Mouse (Mus musculus): ENCODE data around the gene Gpha2. TPM values are rescaled to one million over a fixed set of nuclear protein-coding genes. Genes with fewer than 3 reads are reported as not detected.

The Gpha2 gene
- not detected for polyA plus RNA-seq (2017; shearing (Covaris generic))

DNA sequence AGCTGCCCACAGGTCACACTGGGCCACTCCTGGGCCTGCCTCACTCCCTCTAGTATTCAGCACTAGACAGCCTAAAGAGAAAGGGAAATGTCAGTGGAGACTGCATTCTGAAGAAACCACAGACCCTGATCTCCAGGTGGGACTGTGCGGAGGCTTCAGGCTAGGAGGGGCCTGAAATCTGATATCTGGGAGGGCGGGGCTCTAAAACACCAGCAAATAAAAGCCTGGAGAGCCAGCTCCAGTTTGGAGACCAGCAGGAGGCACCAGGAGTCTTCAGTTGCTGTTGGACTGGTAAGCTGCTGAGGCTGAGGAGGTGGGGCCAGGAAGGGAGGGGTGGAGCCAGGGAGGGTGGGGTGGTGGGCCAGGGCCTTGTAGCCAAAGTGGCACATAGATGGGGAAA is at the start of gene Gpha2:
TSS of gene Gpha2 (plus strand) at position 246 of the 400 bp plus-strand sequence.
- ATAC-seq: no peak

- no peak for ATAC-seq
Measured at GRCm38 (mm10) chr19:6178775-6179174, 47.4 kb upstream of the Gpha2 start.

DNA sequence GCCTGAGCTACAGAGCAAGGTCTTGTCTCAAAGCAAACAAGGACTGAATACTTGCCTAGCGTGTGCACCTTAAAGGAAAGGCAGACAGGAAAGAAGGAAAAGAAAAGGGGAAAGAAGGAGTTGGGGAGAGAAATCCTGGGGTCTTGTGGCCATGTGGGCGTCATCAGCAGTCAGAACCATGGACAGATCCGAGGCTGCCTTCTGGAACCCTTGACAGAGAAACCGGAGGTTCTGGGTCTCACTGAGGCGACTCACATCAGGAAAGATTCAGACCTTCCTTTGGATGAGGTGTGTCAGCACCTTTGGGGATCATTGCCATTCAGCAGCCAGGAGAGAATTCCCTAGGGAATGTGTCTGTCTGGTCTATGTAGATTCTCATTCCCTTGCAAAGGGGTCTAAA is 44.6 kb upstream of the Gpha2 start:
- ATAC-seq: no peak

- no peak for ATAC-seq
Measured at GRCm38 (mm10) chr19:6182534-6182933, 43.6 kb upstream of the Gpha2 start.

DNA sequence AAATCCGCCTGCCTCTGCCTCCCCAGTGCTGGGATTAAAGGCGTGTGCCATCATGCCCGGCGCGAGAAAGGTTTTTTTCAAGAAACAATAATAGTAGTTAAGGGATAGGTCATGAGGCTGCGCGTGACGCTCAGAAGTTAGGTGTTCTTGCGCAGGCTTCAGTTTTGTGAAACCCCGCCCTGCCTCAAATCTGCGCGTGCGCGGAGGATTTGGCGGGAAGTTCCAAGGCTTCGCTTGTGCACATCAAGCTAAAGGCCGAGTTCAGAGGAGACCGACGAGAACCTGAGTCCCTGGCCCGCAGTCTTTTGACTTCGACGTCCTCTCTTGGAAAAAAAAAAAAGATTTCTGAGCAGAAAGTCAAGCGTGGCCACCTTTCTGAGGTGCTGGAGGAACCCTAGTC is 42.0 kb upstream of the Gpha2 start, which contains the start of gene Majin:
TSS of gene Majin (plus strand) at position 258 of the 400 bp plus-strand sequence.
- no peak for ATAC-seq

GRCm38 (mm10) chr19:6204265-6204664 is 21.9 kb upstream of the Gpha2 start:
- ATAC-seq: no peak

- ATAC-seq: no peak
Measured at GRCm38 (mm10) chr19:6206716-6207115, 19.5 kb upstream of the Gpha2 start.

DNA sequence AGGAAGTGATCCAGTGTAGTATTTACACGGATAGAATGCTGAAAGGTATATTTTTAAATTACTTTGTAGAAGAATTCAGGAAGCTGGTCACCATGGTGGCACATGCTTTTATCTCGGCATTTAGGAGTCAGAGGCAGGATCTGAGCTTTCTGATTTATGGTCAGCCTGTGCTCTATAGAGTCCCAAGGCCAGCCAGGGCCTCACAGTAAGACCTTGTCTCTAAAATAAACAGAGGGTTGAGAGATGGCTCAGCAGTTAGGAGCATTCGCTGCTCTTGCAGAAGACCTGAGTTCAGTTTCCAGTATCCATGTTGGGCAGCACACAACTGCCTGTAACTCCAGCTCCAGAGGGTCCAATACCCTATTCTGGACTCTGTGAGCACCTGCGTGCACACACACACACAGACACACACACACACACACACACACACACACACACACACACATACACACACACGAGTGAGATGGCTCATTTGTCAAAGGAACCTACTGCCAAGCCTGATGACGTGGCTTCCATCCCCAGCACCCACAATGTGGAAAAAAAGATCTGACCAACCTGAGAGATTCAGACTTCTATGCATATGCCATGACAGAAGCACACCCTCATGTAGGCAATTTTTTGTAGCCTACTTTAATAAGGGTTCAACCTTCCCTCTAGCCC is 10.0 kb upstream of the Gpha2 start:
- ATAC-seq: no peak

GRCm38 (mm10) chr19:6218606-6219005 is 7.6 kb upstream of the Gpha2 start:
- no peak for ATAC-seq

- ATAC-seq: no peak
Measured at GRCm38 (mm10) chr19:6226763-6227162, 583 bp downstream of the Gpha2 start.

DNA sequence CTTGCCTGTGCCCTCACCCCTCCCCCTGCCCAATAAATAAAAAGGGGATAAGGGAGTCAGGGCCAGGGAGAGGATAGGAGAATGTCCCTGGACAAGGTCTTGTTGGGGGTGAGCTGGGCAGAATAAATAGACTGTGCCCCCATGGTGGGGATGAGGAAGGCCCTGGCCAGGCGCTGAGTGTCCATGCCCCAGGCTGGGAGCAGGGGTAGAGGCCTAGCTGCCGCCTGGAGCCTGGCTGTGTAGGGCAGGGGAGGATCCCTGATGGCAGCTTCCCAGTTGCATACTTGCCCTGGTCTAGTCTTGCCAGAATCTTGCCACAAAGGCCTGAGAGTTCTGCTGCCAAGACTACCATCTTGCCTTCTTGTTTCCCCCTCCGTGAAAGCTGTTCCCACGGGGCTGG is 1.7 kb downstream of the Gpha2 start:
- no peak for ATAC-seq

DNA sequence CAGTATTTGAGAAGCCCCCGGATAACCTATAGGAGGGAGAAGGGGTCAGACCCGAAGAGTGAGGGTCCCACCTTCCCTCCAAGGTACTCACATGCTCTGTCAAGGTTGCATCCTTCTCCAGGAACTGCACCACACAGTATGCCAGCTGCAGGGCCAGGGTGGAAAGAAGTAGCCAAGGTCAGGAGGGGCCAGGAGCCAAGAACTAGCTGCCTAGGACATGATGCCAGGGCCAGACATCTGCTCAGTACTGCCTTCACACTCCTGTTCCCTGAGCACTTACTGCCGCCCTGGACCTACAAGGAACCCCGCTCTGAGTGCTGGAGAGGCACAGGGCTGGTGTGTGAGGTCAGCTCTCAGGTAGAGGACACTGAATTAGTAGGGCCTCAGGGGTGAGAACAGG is 4.2 kb downstream of the Gpha2 start:
- no peak for ATAC-seq

DNA sequence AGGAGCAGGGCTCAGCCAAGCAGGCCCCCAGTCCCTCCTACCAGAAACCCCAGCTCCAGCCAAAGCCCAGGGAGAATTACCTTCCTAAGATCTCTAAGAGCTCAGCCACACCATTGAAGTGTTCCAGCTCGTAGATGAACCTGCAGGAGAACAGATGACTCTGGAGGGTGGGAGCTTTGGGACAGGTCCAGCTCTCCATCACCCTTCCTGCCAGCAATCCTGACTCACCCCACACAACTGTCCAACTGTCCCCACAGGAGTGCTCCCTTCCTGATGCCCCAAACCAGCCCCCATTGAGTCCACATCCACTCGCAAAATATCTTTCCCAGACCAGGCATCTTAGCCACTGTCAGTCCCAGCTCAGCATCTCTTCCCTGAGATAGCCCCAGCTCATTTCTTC is 4.9 kb downstream of the Gpha2 start:
- no peak for ATAC-seq

DNA sequence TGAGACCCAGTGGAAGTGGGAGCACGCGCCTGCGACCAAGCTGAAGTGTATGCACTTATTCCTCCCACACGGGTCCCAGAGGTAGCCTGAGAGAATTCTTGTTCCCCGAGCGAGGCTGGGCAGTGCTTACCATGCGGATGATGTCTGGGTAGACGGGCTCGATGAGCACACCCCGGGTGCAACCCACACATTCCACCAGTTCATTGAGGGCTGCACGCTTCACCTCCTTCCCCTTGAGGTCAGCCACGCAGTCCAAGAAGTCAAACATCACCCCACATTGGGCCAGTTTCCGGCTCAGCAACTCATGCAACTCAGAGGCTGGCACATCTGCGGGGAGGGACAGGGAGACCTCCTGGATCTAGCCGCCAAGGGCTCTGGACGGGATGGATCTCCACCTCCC is 7.5 kb downstream of the Gpha2 start:
- no peak for ATAC-seq

DNA sequence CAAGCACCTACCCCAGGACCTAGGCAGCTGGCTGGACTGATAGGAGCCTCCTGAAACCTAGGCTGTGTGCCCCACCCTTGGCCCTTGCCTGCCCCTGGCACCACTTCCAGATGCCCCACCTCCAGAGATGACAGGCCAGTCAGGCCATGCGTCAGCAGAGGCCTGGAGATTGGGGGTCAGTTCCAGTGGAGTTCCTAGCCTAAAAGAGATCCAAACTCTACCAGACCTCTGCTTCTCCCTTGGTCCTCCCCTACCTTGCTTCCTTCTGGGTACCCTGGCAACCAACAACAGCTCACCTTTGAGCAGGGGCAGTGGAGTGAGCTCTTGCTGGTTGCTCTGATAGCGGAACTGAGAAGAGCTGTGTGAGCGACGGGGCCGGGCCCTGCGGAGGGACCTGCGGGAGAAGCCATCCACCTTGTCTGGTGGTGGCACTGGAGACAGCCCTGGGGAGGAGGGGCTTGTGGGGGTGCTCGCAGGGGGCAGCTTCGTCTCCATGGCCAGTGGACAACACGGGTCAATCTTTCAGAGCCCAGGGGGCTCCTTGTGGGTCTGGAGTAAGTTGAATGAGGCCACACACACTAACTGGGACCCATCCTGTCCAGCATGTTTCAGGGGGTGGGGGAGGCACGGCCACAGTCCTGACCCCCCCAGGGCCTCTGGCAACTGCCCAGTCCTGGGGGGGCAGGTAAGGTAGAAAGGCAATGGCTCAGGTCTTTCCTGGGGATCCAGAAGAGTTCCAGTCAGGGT is 8.3 kb downstream of the Gpha2 start:
- no peak for ATAC-seq

- ATAC-seq: peak; percentile 93
Measured at GRCm38 (mm10) chr19:6235084-6236052, 9.2 kb downstream of the Gpha2 start, which contains the start of gene Ppp2r5b. TSS of gene Ppp2r5b (minus strand) at chr19:6235872.

- ATAC-seq: peak; percentile 67
Measured at GRCm38 (mm10) chr19:6236053-6236441, 9.9 kb downstream of the Gpha2 start.

DNA sequence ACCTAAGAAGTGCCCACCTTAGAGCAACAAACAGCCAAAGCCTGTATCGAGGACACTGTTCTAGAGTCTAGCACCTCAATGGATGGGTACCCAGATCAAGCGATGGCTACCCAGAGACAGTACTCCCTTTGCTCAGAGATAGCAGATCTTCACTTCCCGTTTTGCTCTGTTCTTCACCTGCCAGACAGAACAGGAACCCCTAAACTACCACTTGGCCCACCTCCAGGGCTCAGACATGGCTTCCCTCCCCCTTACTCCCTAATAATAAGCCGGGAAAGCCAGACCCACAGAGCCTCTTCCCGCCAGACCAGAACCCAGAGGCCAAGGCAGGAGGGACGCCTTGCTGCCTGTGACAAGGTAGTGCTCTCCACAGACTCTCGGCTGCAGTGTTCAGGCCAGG is 10.7 kb downstream of the Gpha2 start:
- no peak for ATAC-seq

GRCm38 (mm10) chr19:6238740-6239139 is 12.6 kb downstream of the Gpha2 start:
- ATAC-seq: no peak

DNA sequence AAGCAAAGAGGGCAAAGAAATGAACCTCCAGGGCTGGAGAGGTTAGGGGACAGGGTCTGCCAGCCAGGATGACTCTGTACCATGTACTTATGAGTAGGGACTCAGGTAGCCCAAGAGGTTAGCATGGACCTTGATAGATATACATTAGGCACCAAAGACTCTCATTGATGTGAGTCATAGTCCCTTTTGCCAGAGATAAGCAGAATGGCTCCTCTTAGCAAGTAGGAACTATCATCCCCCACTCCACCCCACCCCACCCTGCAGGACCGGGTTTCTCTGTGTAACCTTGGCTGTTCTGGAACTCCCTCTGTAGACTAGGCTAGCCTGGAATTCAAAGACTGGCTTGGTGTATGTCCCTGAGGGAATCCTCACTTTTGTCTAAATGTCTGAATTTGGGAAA is 14.0 kb downstream of the Gpha2 start:
- ATAC-seq: no peak

DNA sequence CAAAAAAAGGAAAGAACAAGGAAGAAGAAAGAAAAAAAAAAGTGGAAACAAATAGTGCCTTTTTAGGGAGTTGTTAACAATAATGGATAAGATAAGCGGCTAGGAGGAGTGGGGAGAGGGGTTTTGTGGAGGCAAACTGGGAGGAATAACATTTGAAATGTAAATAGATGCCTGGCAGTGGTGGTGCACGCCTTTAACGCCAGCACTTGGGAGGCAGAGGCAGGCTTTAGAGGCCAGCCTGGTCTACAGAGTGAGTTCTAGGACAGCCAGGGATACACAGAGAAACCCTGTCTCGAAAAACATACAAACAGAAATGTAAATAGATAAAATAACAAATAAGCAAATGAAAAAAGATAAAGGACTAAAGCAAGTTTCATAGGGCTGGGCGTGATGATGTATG is 14.5 kb downstream of the Gpha2 start:
- no peak for ATAC-seq

- peak; percentile 87 for ATAC-seq
Measured at GRCm38 (mm10) chr19:6241274-6242107, 15.3 kb downstream of the Gpha2 start, which contains the start of gene Atg2a. TSS of gene Atg2a (plus strand) at chr19:6241668.

Data from activated CD4-positive, CD25-positive, alpha-beta regulatory T cell, adult 4 months (primary cell).